Mouse (Mus musculus): ENCODE results near the gene Nr1i3.

GRCm38 (mm10) chr1:171200769-171201168 lies 13.0 kb upstream of the Nr1i3 start:
- TF ChIP-seq CTCF (IDR thresholded peaks at IDR 0.05; ENCODE audit: borderline replicate concordance, control insufficient read depth, extremely low read depth, insufficient read depth, low read length, poor library complexity), result no peak
- TF ChIP-seq POLR2A (IDR thresholded peaks at IDR 0.05; ENCODE audit: control insufficient read depth, extremely low read depth, insufficient read depth, low read length, poor library complexity), result no peak
